In the genomic region with DNA sequence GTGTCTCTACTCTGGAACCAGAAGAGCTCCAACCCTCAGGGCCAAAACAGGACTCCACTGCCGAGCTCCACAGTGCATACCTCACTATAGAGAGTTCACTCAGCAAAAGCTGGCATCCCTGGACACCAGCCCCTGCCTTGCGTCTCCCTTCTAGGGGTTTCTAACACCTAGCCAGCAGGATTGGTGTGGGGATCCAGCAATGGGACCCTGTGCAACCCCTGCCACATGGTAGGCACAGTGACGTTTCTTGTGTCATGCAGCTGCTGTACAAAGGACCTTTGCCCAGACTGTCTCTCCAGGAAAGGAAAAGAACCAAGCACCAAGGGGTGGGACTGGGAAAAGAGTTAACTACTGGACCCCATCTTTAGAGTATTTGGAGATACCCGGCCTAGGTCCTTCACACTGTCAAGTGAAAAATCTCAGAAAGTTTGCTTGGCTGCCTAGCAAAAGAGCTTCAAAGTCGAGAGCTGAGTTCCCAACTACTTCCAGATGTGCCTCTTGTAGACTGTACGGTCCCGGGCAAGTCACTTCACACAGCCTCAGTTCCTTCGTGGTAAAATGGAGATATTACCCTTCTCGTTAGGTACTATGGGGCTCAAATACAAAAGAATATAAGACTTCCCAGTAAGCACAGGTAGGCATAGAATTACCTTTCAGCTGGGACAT, we compare ENCODE assay signal across 19 mouse cellular contexts.
DNase-seq lines count a peak whose midpoint lies in the region; ATAC-seq lines count a peak whose summit lies in the region.
"Had no signal": no experiment of that assay in that cellular context is flagged by ENCODE, and none has a peak within 500 bp of the region (broad histone marks: within the 10 kb centered on the region; RNA-seq: fewer than 3 reads in every experiment).

No protein-coding gene starts in this region.

- ATAC-seq in forebrain, embryonic 11.5 days (replicated peaks; ENCODE audit: low FRiP score), result no peak
- ATAC-seq in lung, embryonic 15.5 days (ENCODE audit: borderline replicate concordance, extremely low read depth, low FRiP score, low TSS enrichment), result no peak
- ATAC-seq in embryonic facial prominence, embryonic 12.5 days (ENCODE audit: insufficient number of reproducible peaks, insufficient read depth, low FRiP score, low TSS enrichment), result no peak
- 0 out of 2 replicates have a peak, but pooled peaks have one; percentile 30 for ATAC-seq in limb, embryonic 12.5 days (ENCODE audit: insufficient number of reproducible peaks, insufficient read depth, low FRiP score, low TSS enrichment, low read depth)
- ATAC-seq: CD4-positive, CD25-positive, alpha-beta regulatory T cell, adult 4 months; forebrain, embryonic 14.5 days; intestine, embryonic 16.5 days had no signal

- H3K9me3 ChIP-seq in forebrain, embryonic 10.5 days, result no peaks in the 10 kb centered on the region
- H3K9me3 ChIP-seq in forebrain, embryonic 11.5 days (ENCODE audit: control insufficient read depth, low read length), result no peaks in the 10 kb centered on the region
- H3K9me3 ChIP-seq in lung, embryonic 15.5 days, result no peaks in the 10 kb centered on the region
- no peaks in the 10 kb centered on the region for H3K9me3 ChIP-seq in embryonic facial prominence, embryonic 12.5 days
- no peaks in the 10 kb centered on the region for H3K9me3 ChIP-seq in limb, embryonic 12.5 days
- H3K9me3 ChIP-seq: hindbrain, embryonic 15.5 days; liver, embryonic 13.5 days; midbrain, embryonic 12.5 days had no signal

- no peak overlapping the region for H3K9ac ChIP-seq in forebrain, embryonic 11.5 days (ENCODE audit: low read length)
- H3K9ac ChIP-seq in lung, embryonic 15.5 days, result no peak overlapping the region
- no peak overlapping the region for H3K9ac ChIP-seq in embryonic facial prominence, embryonic 12.5 days
- no peak overlapping the region for H3K9ac ChIP-seq in limb, embryonic 12.5 days (replicated peaks)
- H3K9ac ChIP-seq: hindbrain, embryonic 15.5 days; liver, embryonic 13.5 days; midbrain, embryonic 12.5 days had no signal

- H3K4me2 ChIP-seq in forebrain, embryonic 11.5 days (ENCODE audit: low read depth, low read length, severe bottlenecking), result no peak overlapping the region
- H3K4me2 ChIP-seq in lung, embryonic 15.5 days, result no peak overlapping the region
- no peak overlapping the region for H3K4me2 ChIP-seq in embryonic facial prominence, embryonic 12.5 days (replicated peaks)
- H3K4me2 ChIP-seq in limb, embryonic 12.5 days, result no peak overlapping the region
- H3K4me2 ChIP-seq: hindbrain, embryonic 15.5 days; liver, embryonic 13.5 days; midbrain, embryonic 12.5 days had no signal

- 71% methylated on average over 9 of the region's 9 CpGs for WGBS in forebrain, embryonic 10.5 days
- 73% methylated on average over 9 of the region's 9 CpGs for WGBS in forebrain, embryonic 11.5 days
- 47% methylated on average over 9 of the region's 9 CpGs for WGBS in lung, embryonic 15.5 days
- WGBS in embryonic facial prominence, embryonic 12.5 days, result 26% methylated on average over 9 of the region's 9 CpGs
- 24% methylated on average over 9 of the region's 9 CpGs for WGBS in limb, embryonic 12.5 days

- H3K27me3 ChIP-seq in forebrain, embryonic 10.5 days (ENCODE audit: poor library complexity, severe bottlenecking), result no peaks in the 10 kb centered on the region
- H3K27me3 ChIP-seq in forebrain, embryonic 11.5 days (ENCODE audit: control insufficient read depth, insufficient read depth, low read length), result no peaks in the 10 kb centered on the region
- H3K27me3 ChIP-seq in lung, embryonic 15.5 days, result no peaks in the 10 kb centered on the region
- H3K27me3 ChIP-seq in embryonic facial prominence, embryonic 12.5 days, result no peaks in the 10 kb centered on the region
- H3K27me3 ChIP-seq in limb, embryonic 12.5 days, result no peaks in the 10 kb centered on the region
- H3K27me3 ChIP-seq: hindbrain, embryonic 15.5 days; liver, embryonic 13.5 days; midbrain, embryonic 12.5 days; Patski had no signal

- no peak overlapping the region for H3K4me3 ChIP-seq in forebrain, embryonic 10.5 days
- H3K4me3 ChIP-seq in forebrain, embryonic 11.5 days (ENCODE audit: low read depth, low read length), result no peak overlapping the region
- H3K4me3 ChIP-seq in lung, embryonic 15.5 days, result no peak overlapping the region
- H3K4me3 ChIP-seq in embryonic facial prominence, embryonic 12.5 days, result no peak overlapping the region
- no peak overlapping the region for H3K4me3 ChIP-seq in limb, embryonic 12.5 days (replicated peaks)
- H3K4me3 ChIP-seq: hindbrain, embryonic 15.5 days; liver, embryonic 13.5 days; midbrain, embryonic 12.5 days had no signal

- peak overlapping the region; percentile 26; the same call in 1 of the 2 replicates for H3K27ac ChIP-seq in forebrain, embryonic 10.5 days
- no peak overlapping the region for H3K27ac ChIP-seq in forebrain, embryonic 11.5 days (ENCODE audit: low read depth, low read length)
- peak overlapping the region; percentile 28; the same call in 1 of the 2 replicates for H3K27ac ChIP-seq in lung, embryonic 15.5 days
- peak overlapping the region; percentile 77 for H3K27ac ChIP-seq in embryonic facial prominence, embryonic 12.5 days
- H3K27ac ChIP-seq in limb, embryonic 12.5 days, result 0 out of 2 replicates have a peak overlapping the region, but pooled peaks have one; percentile 18
- H3K27ac ChIP-seq: hindbrain, embryonic 15.5 days; liver, embryonic 13.5 days; midbrain, embryonic 12.5 days had no signal

- no peak for DNase-seq in forebrain, embryonic 10.5 days (ENCODE audit: extremely low spot score, low spot score)
- no peak for DNase-seq in forebrain, embryonic 11.5 days (ENCODE audit: low spot score)
- no peak for DNase-seq in lung, postnatal 36 days
- no peak for DNase-seq in testis, postnatal 10 days (ENCODE audit: low spot score)
- DNase-seq in retina, embryonic 14.5 days (ENCODE audit: low spot score), result no peak
- DNase-seq: adrenal gland, adult 8-10 months; cerebellum, adult 11-12 months; cerebellum, postnatal 25 days; gastrocnemius, postnatal 14 days; liver, embryonic 13.5 days had no signal

- H3K36me3 ChIP-seq in forebrain, embryonic 10.5 days (replicated peaks), result no peaks in the 10 kb centered on the region
- H3K36me3 ChIP-seq in forebrain, embryonic 11.5 days (ENCODE audit: control insufficient read depth, insufficient read depth, low read length), result no peaks in the 10 kb centered on the region
- H3K36me3 ChIP-seq in lung, embryonic 15.5 days, result no peaks in the 10 kb centered on the region
- H3K36me3 ChIP-seq in embryonic facial prominence, embryonic 12.5 days, result no peaks in the 10 kb centered on the region
- H3K36me3 ChIP-seq in limb, embryonic 12.5 days, result no peaks in the 10 kb centered on the region
- H3K36me3 ChIP-seq: hindbrain, embryonic 15.5 days; liver, embryonic 13.5 days; midbrain, embryonic 12.5 days had no signal

- H3K4me1 ChIP-seq in forebrain, embryonic 10.5 days, result peaks cover 19% of the 10 kb centered on the region
- H3K4me1 ChIP-seq in forebrain, embryonic 11.5 days (replicated peaks; ENCODE audit: control insufficient read depth, insufficient read depth, low read length), result no peaks in the 10 kb centered on the region
- H3K4me1 ChIP-seq in lung, embryonic 15.5 days, result peaks cover 33% of the 10 kb centered on the region
- H3K4me1 ChIP-seq in embryonic facial prominence, embryonic 12.5 days, result peaks cover 24% of the 10 kb centered on the region; the same call in 1 of the 2 replicates
- H3K4me1 ChIP-seq in limb, embryonic 12.5 days (replicated peaks), result peaks cover 27% of the 10 kb centered on the region
- H3K4me1 ChIP-seq: hindbrain, embryonic 15.5 days; liver, embryonic 13.5 days; midbrain, embryonic 12.5 days had no signal
